16 mouse cellular contexts compared by ENCODE assay signal in the genomic region with DNA sequence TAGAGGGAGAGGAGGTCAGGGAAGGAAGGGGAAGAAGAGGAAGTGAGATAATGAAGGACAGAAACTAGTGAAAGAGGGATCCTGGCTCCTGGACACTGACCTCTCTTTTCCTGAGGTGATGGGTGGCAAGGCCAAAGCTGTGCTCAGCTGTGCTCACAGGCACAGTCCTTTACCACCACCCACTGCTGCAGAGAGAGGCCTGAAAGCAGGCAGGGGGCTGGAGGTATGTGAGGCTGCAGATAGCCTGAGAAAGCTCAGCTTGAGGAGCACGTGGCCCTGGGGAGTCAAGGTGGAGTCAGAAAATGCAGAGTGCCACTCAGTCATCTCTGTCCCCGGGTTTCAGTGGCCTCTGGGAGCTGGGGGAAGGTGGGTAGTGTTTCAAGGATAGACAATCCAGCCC. TPM values are rescaled to one million over a fixed set of nuclear protein-coding genes. Genes with fewer than 3 reads are reported as not detected.
"Had no signal": no experiment of that assay in that cellular context is flagged by ENCODE, and none has a peak within 500 bp of the region (broad histone marks: within the 10 kb centered on the region; RNA-seq: fewer than 3 reads in every experiment).

No protein-coding gene starts in this region.

- H3K4me2 ChIP-seq: limb, embryonic 12.5 days; liver, embryonic 13.5 days; midbrain, embryonic 13.5 days had no signal

- ATAC-seq: midbrain, embryonic 13.5 days had no signal

- H3K4me1 ChIP-seq: limb, embryonic 12.5 days; liver, embryonic 13.5 days; midbrain, embryonic 13.5 days had no signal

- DNase-seq: kidney, postnatal 10 days; kidney, postnatal 4 days; liver; liver, embryonic 13.5 days; liver, postnatal 0 days; lung, postnatal 36 days; right cerebral cortex, postnatal 14 days; thymus, adult 18-20 months; thymus, postnatal 14 days had no signal

- H3K27ac ChIP-seq: layer of hippocampus, adult 2 months; limb, embryonic 12.5 days; liver, embryonic 13.5 days; midbrain, embryonic 13.5 days had no signal

- H3K4me3 ChIP-seq: layer of hippocampus, adult 2 months; limb, embryonic 12.5 days; liver, embryonic 13.5 days; midbrain, embryonic 13.5 days had no signal

- H3K9ac ChIP-seq: limb, embryonic 12.5 days; liver, embryonic 13.5 days; liver, postnatal 0 days; midbrain, embryonic 13.5 days had no signal

- H3K9me3 ChIP-seq: limb, embryonic 12.5 days; liver, embryonic 13.5 days; midbrain, embryonic 13.5 days had no signal

- H3K36me3 ChIP-seq: limb, embryonic 12.5 days; liver, embryonic 13.5 days; midbrain, embryonic 13.5 days had no signal

- H3K27me3 ChIP-seq: limb, embryonic 12.5 days; liver, embryonic 13.5 days had no signal

RNA-seq across cellular contexts. Expression of gene Irx4, which starts 30.8 kb away (rescaled TPM):
- total RNA-seq: layer of hippocampus, adult 2 months; layer of hippocampus, postnatal 10 days; left cerebral cortex, postnatal 36 days; megakaryocyte progenitor cell, adult 5-6 weeks had no signal
- polyA plus RNA-seq: liver, postnatal 0 days; lung, postnatal 0 days had no signal
